Mouse (Mus musculus) lung, embryonic 15.5 days (tissue): ENCODE results near the gene Ola1. TPM values are rescaled to one million over a fixed set of nuclear protein-coding genes. Genes with fewer than 3 reads are reported as not detected.

Source experiments
- ATAC-seq: fragments of 200-750 bp; cut with Nextera tagmentation; 2 replicates; pipeline ENCODE4 v1.8.0; 2017; ENCODE audit warnings: moderate number of reproducible peaks, borderline replicate concordance; ENCODE audit not compliant: low FRiP score, low TSS enrichment; ENCODE audit errors: extremely low read depth
- H3K27ac ChIP-seq: fragments of 300-500 bp; sonication (generic); 2 replicates; pipeline ENCODE4 v1.5.1; 2015; ENCODE audit warnings: moderate library complexity, mild to moderate bottlenecking, inconsistent platforms
- H3K27me3 ChIP-seq: fragments of 300-500 bp; sonication (generic); 2 replicates; pipeline ENCODE4 v1.6.1; 2015; ENCODE audit warnings: inconsistent platforms
- H3K36me3 ChIP-seq: fragments of 300-500 bp; sonication (generic); 2 replicates; pipeline ENCODE4 v1.6.1; 2015; ENCODE audit warnings: inconsistent platforms
- H3K4me1 ChIP-seq: fragments of 300-500 bp; sonication (generic); 2 replicates; pipeline ENCODE4 v1.6.1; 2015; ENCODE audit warnings: inconsistent platforms
- H3K4me2 ChIP-seq: fragments of 300-500 bp; sonication (generic); 2 replicates; pipeline ENCODE4 v1.6.1; 2015; ENCODE audit warnings: inconsistent platforms, mild to moderate bottlenecking, moderate library complexity
- H3K4me3 ChIP-seq: fragments of 300-500 bp; sonication (generic); 2 replicates; pipeline ENCODE4 v1.5.1; 2015; ENCODE audit warnings: mild to moderate bottlenecking, inconsistent platforms
- H3K9ac ChIP-seq: fragments of 300-500 bp; sonication (generic); 2 replicates; pipeline ENCODE4 v1.6.1; 2015; ENCODE audit warnings: inconsistent platforms
- H3K9me3 ChIP-seq: fragments of 300-500 bp; sonication (generic); 2 replicates; pipeline ENCODE4 v1.6.1; 2016; ENCODE audit warnings: inconsistent platforms
- WGBS: fragments of 180-500 bp; shearing (Covaris S2); methylation state at CpG from one replicate; pipeline ENCODE4 v1.1.7; 2015; 5-methylcytosine and 5-hydroxymethylcytosine counted together
- polyA plus RNA-seq: library from polyadenylated mRNA; unstranded; fragments of >200 nt; fragmentation: Nextera tagmentation; extraction: Ambion mirVana; gene quantifications from 2 replicates; pipeline ENCODE4 v1.2.1, GENCODE M21; 2015

Gene Ola1
- polyA plus RNA-seq, 1 experiment from 2014 or later: 80.1 TPM

DNA sequence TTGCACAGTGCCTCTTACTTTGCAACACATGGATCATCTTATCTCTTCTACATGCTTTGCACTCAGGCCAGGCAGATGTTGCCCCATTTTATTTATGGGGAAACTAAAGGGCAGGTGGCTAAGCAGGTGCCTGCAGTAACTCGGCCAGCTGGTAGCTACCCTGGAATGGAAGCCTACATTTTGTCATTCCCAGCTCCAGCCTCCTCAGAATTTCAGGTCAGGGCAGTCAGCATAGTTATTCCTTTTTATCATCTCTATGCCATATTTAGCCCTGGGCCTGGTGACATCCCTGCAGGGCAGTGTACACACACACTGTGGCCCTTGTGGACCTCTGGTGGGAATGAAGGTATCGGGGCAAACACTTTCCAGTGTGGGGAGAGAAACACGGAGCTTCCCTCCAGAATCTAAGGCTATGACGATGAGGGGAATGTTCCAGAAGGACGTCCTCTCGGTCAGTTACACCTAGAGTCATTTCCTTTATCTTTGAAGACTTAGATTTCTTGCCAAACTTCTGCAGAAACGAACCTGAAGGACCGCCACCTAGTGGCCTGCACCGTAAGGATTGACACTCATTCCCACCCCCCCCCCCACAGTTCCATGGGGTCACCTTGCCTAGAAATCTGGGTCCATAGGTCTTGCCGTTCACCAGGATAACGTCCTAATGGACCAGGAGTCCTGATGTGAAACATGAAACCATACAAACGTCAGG lies 159.0 kb downstream of the Ola1 start:
- ATAC-seq: no peak
- H3K9me3 ChIP-seq: no peaks in the 10 kb centered on the region
- no peak overlapping the region for H3K4me3 ChIP-seq
- no peak overlapping the region for H3K9ac ChIP-seq
- peaks cover 4% of the 10 kb centered on the region for H3K4me1 ChIP-seq
- no peaks in the 10 kb centered on the region for H3K27me3 ChIP-seq
- no peak overlapping the region for H3K4me2 ChIP-seq
- WGBS: 22% methylated on average over 12 of the region's 12 CpGs
- no peak overlapping the region for H3K27ac ChIP-seq
- H3K36me3 ChIP-seq: no peaks in the 10 kb centered on the region

DNA sequence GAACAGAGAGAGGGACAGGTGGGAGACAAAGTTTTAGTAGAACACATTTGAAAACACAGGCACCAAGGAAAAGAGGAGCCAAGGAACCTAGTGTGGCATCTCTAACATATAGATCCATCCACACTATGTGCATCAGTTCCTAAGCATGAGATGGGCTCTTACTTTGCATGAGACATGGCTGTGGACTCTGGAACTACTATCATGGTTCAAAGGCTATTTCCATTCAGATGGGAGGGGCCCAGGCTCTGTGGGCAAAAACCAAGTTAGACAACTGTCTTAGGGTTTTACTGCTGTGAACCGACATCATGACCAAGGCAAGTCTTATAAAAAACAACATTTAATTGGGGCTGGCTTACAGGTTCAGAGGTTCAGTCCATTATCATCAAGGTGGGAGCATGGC lies 160.4 kb downstream of the Ola1 start:
- 97% methylated on average over 1 of the region's 1 CpGs for WGBS
- ATAC-seq: no peak

DNA sequence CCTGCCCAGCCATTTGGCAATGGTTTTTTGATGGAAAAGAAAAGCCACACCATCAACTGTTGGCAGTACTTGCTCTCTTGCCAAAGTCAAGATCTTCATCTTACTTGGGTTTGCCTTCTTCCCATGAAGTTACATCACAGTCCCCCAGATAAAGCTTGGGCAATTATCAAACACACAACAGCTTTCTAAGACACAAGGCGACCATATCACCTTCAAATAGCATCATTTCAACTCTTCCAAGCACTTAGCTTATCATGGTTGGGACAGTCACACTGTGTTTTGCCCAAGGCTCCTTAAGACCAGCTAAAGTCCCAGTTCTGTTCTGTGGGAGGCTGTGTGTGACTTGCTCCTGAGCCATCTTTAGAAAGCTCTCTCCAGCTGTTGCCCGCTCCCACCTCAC lies 161.1 kb downstream of the Ola1 start:
- H3K4me3 ChIP-seq: no peak overlapping the region
- peaks cover 4% of the 10 kb centered on the region for H3K4me1 ChIP-seq
- no peaks in the 10 kb centered on the region for H3K27me3 ChIP-seq
- H3K36me3 ChIP-seq: no peaks in the 10 kb centered on the region
- WGBS: 90% methylated on average over 2 of the region's 2 CpGs
- H3K9ac ChIP-seq: no peak overlapping the region
- H3K27ac ChIP-seq: no peak overlapping the region
- no peaks in the 10 kb centered on the region for H3K9me3 ChIP-seq
- H3K4me2 ChIP-seq: no peak overlapping the region
- no peak for ATAC-seq

More for the DNA sequence above, 160.4 kb downstream of the Ola1 start:
- Histone ChIP-seq H3K9me3 (no peaks in the 10 kb centered on the region), H3K36me3 (no peaks in the 10 kb centered on the region), H3K4me2 (no peak overlapping the region), H3K27ac (no peak overlapping the region), H3K4me1 (peaks cover 4% of the 10 kb centered on the region), H3K27me3 (no peaks in the 10 kb centered on the region), H3K9ac (no peak overlapping the region), H3K4me3 (no peak overlapping the region)

DNA sequence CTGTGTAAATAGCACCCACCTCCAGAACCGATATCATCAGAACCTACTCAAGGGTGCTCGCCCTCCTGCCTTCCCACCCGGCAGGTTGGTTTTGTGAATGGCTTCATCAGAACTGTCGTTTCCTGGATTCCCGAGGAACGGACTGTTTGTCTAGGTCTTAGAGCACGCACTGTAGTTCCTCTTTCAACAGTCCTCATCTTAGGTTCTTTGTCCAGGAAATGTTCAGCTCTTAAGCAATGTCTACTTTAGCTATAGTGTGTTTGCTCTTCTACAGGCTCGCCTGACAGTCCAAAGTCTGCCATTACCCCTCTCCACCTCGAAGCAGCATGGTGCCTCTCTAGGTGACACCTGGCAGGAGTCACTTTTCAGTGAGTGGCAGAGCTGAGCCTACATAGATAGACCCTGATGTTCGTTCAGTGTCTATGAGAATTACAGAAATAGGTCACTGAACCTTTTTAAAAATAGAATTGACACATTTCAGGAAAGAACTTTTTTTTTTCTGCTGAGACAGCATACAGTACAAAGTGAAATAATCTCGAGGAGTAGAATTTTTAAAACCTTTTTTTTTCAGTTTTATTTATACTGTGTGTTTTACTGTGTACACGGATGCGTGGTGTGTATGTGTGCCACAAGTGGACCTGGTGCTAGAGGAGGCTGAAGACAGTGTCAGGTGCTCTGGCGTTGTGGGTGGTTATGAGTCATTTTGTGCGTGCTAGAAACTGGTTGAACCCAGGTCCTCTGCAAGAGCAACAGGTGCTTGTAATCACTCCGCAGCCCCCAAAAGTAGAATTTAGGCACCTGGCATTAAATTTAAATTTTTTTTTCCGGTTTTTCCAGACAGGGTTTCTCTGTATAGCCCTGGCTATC lies 162.4 kb downstream of the Ola1 start:
- no peaks in the 10 kb centered on the region for H3K36me3 ChIP-seq
- no peak overlapping the region for H3K4me2 ChIP-seq
- H3K27ac ChIP-seq: peak overlapping the region; percentile 56; the same call in 1 of the 2 replicates
- no peaks in the 10 kb centered on the region for H3K27me3 ChIP-seq
- H3K4me3 ChIP-seq: no peak overlapping the region
- 59% methylated on average over 17 of the region's 17 CpGs for WGBS
- H3K4me1 ChIP-seq: peaks cover 4% of the 10 kb centered on the region
- ATAC-seq: no peak; the same call in 1 of the 2 replicates
- H3K9ac ChIP-seq: no peak overlapping the region
- no peaks in the 10 kb centered on the region for H3K9me3 ChIP-seq

DNA sequence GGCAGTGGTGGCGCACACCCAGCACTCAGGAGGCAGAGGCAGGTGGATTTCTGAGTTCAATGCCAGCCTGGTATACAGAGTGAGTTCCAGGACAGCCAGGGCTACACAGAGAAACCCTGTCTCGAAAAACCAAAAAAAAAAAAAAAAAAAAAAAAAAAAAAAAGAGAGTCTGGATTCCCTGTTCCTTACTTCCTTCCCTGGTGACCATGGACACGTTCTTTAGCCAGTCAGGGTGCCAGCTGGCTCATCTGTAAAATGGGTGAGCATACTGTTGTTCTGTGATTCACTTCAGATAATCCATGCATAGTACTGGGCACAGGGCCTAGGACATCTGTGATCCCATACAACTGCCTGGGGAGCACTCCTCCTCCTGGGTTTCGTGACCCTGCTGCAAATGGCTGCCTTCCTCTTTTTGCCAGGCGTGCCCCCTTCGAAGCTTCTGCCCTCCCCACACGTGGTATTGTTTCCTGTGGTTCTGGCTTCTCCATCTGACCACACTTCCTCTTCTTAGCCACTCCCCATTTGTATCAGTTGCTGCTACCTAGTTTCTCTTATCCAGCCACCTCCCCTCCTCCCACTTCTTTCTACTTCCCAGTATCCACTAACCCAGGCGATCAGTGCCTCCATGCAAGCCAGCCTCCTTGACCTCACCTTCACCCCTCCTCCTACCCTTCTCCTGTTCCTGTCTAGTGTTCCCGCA lies 164.8 kb downstream of the Ola1 start:
- no peak for ATAC-seq
- H3K4me2 ChIP-seq: no peak overlapping the region

DNA sequence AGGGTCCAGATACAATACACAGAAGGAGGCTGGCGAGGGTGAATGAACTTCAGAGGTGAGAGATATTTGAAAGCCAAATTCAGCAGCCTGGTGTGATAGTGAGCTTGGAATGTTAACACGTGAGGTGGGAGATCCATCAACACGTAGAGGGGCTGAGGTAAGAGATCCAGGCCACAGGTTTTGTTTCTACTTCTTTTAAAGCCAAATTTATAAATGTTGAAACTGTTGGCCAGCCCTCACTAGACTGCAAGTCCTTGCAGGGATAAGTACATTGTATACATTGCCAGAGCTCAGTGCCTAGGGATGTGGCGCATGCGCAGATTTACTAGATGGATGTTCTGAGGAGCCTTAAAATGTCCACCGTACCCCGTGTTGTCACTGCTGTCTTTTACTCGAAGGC lies 168.3 kb downstream of the Ola1 start:
- H3K9me3 ChIP-seq: no peaks in the 10 kb centered on the region
- WGBS: 69% methylated on average over 8 of the region's 8 CpGs
- H3K27ac ChIP-seq: no peak overlapping the region
- H3K27me3 ChIP-seq: no peaks in the 10 kb centered on the region
- H3K36me3 ChIP-seq: no peaks in the 10 kb centered on the region
- no peak overlapping the region for H3K4me3 ChIP-seq
- no peak for ATAC-seq
- H3K9ac ChIP-seq: no peak overlapping the region
- no peak overlapping the region for H3K4me2 ChIP-seq
- peaks cover 30% of the 10 kb centered on the region for H3K4me1 ChIP-seq

More for the DNA sequence above, 164.8 kb downstream of the Ola1 start:
- Histone ChIP-seq H3K36me3 (no peaks in the 10 kb centered on the region), H3K4me3 (no peak overlapping the region), H3K27ac (no peak overlapping the region), H3K4me1 (0 out of 2 replicates have a peak, but pooled peaks cover 5% of the 10 kb centered on the region), H3K27me3 (no peaks in the 10 kb centered on the region), H3K9me3 (no peaks in the 10 kb centered on the region), H3K9ac (no peak overlapping the region)
- 78% methylated on average over 9 of the region's 9 CpGs for WGBS

DNA sequence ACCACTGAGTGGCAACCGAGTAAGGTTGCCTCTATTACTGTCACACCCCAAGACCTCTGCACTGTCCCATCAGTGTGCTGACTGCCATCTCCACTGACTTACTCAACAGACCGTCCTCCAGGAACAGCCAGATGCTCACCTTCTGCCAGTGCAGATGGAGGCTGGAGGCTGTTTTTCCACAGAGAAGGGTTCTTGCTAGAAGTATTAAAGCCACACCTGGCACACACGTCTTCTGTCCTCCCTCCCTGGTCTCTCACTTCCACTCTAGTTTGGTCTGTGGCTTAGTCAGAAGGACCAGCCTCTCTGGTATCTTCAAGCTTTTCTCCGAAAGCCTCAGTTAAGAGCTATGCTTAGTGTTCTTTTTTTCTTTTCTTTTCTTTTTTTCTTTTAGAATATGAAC lies 168.7 kb downstream of the Ola1 start:
- no peaks in the 10 kb centered on the region for H3K9me3 ChIP-seq
- H3K4me2 ChIP-seq: no peak overlapping the region
- no peak overlapping the region for H3K9ac ChIP-seq
- H3K36me3 ChIP-seq: no peaks in the 10 kb centered on the region
- WGBS: 68% methylated on average over 4 of the region's 4 CpGs
- no peak overlapping the region for H3K27ac ChIP-seq
- H3K27me3 ChIP-seq: no peaks in the 10 kb centered on the region
- ATAC-seq: no peak
- H3K4me1 ChIP-seq: peaks cover 30% of the 10 kb centered on the region
- H3K4me3 ChIP-seq: no peak overlapping the region

DNA sequence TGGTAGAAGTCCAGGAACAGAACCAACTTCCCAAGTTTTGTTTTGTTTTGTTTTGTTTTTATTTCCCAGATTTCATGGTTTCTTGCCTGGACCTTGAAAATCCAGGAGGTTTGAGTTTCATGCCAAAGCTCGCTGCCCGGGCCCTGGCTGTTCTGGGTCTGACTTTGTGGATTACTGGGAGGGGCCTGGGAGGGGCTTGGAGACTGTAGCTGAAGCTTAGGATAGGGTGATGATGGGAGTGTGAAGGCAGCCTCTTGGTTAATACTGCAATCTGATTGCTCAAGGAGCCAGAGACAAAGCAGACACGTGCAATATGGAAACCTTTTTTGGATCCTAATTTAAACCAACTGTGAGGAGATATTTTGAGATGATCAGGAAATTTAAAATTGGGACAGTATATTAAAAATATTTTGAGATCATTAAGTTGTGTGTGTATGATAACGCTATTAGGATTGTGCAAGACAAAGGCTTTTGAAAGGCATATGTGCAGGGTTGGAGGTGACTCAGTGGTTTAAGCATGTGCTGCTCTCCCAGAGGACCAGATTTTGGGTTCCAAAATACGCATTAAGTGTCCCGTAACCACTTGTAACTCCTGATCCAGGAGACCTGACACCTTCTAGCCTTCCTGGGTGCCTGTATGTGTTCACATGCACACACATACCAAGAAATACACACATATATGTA lies 169.6 kb downstream of the Ola1 start:
- 49% methylated on average over 6 of the region's 6 CpGs for WGBS
- Histone ChIP-seq H3K36me3 (no peaks in the 10 kb centered on the region), H3K4me1 (peaks cover 30% of the 10 kb centered on the region), H3K9me3 (no peaks in the 10 kb centered on the region), H3K4me3 (no peak overlapping the region), H3K4me2 (no peak overlapping the region), H3K27ac (peak overlapping the region; percentile 69), H3K27me3 (no peaks in the 10 kb centered on the region), H3K9ac (no peak overlapping the region)
- ATAC-seq: peak; percentile 40; the same call in 1 of the 2 replicates

DNA sequence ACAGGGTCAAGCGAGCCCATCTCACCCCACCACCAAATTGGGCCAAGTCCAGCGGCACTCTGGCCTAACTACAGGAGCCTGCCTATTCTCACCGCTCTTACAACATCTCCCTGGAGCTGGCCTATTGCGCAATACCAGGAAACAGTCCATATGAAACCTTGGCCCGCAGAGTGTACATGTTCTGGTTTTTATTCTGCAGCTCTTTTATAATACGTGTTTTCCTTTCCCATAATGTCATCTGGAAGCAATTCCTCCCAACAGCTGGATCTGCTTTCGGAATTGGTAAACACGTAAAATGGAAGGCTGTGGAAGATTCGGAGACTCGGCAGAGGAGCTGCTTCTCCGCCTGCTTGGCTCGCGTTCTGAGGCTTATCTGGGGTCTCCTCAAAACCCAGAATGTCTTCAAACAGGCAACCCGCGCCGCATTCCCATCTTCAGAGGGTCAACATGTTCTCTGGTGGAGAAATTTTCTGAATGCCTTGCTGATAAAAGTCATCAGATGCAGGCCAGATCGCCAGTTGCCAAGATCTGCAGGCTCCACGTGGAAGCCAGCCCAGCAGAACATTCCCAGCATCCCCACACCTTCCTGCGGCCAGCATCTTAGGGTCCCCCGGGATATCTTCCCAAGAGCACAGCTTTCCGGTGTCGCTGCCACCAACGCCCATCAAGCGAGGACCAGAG lies 171.5 kb downstream of the Ola1 start:
- H3K9me3 ChIP-seq: no peaks in the 10 kb centered on the region
- 44% methylated on average over 24 of the region's 24 CpGs for WGBS
- no peak overlapping the region for H3K9ac ChIP-seq
- peak overlapping the region; percentile 34 for H3K4me2 ChIP-seq
- ATAC-seq: peak; percentile 86
- no peaks in the 10 kb centered on the region for H3K36me3 ChIP-seq
- H3K27ac ChIP-seq: peak overlapping the region; percentile 90
- H3K4me3 ChIP-seq: no peak overlapping the region
- no peaks in the 10 kb centered on the region for H3K27me3 ChIP-seq
- peaks cover 30% of the 10 kb centered on the region for H3K4me1 ChIP-seq

DNA sequence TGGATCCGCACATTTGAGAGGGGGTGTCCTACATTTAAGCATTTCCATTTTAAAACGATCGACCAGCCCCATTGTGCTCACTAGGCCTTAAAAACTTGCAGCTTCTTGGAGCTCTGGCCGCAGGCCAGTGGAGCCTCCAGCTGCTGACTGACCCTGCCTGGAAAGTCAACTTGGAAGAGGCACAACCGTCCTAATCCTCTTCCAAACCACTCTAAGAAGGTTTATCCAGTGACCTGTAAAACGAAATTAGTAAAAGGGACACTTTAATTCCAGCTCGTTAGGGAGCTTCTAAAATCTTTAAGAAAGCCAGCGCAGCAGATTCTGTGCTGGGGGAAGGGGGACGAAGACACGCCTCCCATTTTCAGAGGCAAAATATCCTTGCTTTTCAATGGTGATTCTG lies 172.1 kb downstream of the Ola1 start:
- 51% methylated on average over 10 of the region's 10 CpGs for WGBS
- Histone ChIP-seq H3K27me3 (no peaks in the 10 kb centered on the region), H3K4me1 (peaks cover 30% of the 10 kb centered on the region), H3K27ac (peak overlapping the region; percentile 90), H3K4me3 (no peak overlapping the region), H3K9ac (no peak overlapping the region), H3K9me3 (no peaks in the 10 kb centered on the region), H3K4me2 (peak overlapping the region; percentile 34), H3K36me3 (no peaks in the 10 kb centered on the region)
- peak; percentile 40; the same call in 1 of the 2 replicates for ATAC-seq

DNA sequence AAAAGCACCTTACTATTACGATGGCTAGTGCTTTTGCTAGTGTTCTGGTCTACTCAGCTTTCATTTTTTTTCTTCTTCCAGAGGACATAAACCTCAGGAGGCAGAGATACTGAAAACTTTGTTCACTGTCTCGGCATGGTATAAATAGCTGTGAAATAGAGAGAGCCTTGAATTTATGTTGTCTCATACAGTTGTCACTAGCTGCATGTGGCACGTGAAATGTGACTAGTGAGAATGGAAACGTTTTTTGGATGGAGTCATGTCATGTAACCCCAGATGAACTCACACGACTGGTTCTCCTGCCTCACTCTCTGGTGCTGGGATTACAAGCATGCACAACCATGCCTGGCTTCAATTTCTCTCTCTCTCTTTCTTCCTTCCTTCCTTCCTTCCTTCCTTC lies 173.2 kb downstream of the Ola1 start:
- H3K27ac ChIP-seq: no peak overlapping the region
- H3K4me3 ChIP-seq: no peak overlapping the region
- H3K36me3 ChIP-seq: no peaks in the 10 kb centered on the region
- peaks cover 30% of the 10 kb centered on the region for H3K4me1 ChIP-seq
- no peak overlapping the region for H3K9ac ChIP-seq
- H3K9me3 ChIP-seq: no peaks in the 10 kb centered on the region
- 63% methylated on average over 5 of the region's 5 CpGs for WGBS
- H3K27me3 ChIP-seq: no peaks in the 10 kb centered on the region
- H3K4me2 ChIP-seq: no peak overlapping the region
- no peak for ATAC-seq
